Mouse (Mus musculus): ENCODE measurements around the gene Tex2. TPM values are rescaled to one million over a fixed set of nuclear protein-coding genes. Genes with fewer than 3 reads are reported as not detected.

Gene Tex2
- polyA plus RNA-seq, 1 experiment from 2014 or later: 14.4 TPM

- Histone ChIP-seq H3K4me1 (ENCODE audit: control insufficient read depth in 2 of 2, insufficient read depth in 2 of 2, low read length in 2 of 2) (peaks cover 8 to 12% of the 10 kb centered on the region in 2 experiments), H3K9ac (ENCODE audit: low read length) (no peak overlapping the region), H3K4me2 (ENCODE audit: low read length) (no peak overlapping the region), H3K36me3 (ENCODE audit: control insufficient read depth, insufficient read depth, low read length) (peaks cover 1% of the 10 kb centered on the region; the same call in 1 of the 2 replicates), H3K9me3 (ENCODE audit: control insufficient read depth, low read length) (no peaks in the 10 kb centered on the region), H3K27me3 (ENCODE audit: control insufficient read depth, insufficient read depth, low read length) (no peaks in the 10 kb centered on the region), H3K4me3 (ENCODE audit: control insufficient read depth in 1 of 2, insufficient read depth in 1 of 2, low read depth in 1 of 2, low read length in 2 of 2) (no peak overlapping the region), H3K27ac (replicated peaks in 1 of 2; ENCODE audit: control insufficient read depth in 1 of 2, insufficient read depth in 1 of 2, low read depth in 2 of 2, low read length in 2 of 2) (no peak overlapping the region)
- 79% methylated on average over 5 of the region's 5 CpGs for WGBS
- no peak for ATAC-seq (ENCODE audit: insufficient number of reproducible peaks, insufficient read depth, low FRiP score, low read depth)
Measured at GRCm38 (mm10) chr11:106461145-106461932, 151.9 kb downstream of the Tex2 start.

DNA sequence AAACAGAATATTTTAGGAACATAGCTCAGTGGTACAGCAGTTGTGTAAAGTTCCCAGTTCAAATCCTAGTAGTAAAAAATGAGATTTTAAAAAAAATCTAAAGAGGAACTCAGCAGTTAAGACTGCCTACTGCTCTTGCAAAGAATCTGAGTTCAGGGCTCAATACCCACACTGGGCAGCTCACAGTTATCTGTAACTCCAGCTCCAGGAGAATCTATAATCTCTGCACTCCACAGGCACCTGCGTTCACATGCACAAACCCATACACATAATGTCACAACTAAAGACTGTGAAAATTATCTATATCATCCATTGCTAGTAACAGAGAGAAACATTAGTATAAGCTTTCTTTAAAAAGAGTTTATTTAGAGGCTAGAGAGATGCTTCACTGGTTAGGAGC is 152.6 kb downstream of the Tex2 start:
- Histone ChIP-seq H3K4me3 (ENCODE audit: control insufficient read depth in 1 of 2, insufficient read depth in 1 of 2, low read depth in 1 of 2, low read length in 2 of 2) (no peak overlapping the region), H3K36me3 (ENCODE audit: control insufficient read depth, insufficient read depth, low read length) (peaks cover 4% of the 10 kb centered on the region; the same call in 1 of the 2 replicates), H3K27ac (replicated peaks in 1 of 2; ENCODE audit: control insufficient read depth in 1 of 2, insufficient read depth in 1 of 2, low read depth in 2 of 2, low read length in 2 of 2) (no peak overlapping the region), H3K4me1 (ENCODE audit: control insufficient read depth in 2 of 2, insufficient read depth in 2 of 2, low read length in 2 of 2) (peaks cover 8 to 12% of the 10 kb centered on the region in 2 experiments), H3K9me3 (ENCODE audit: control insufficient read depth, low read length) (no peaks in the 10 kb centered on the region), H3K9ac (ENCODE audit: low read length) (no peak overlapping the region), H3K4me2 (ENCODE audit: low read length) (no peak overlapping the region), H3K27me3 (ENCODE audit: control insufficient read depth, insufficient read depth, low read length) (no peaks in the 10 kb centered on the region)
- ATAC-seq (ENCODE audit: insufficient number of reproducible peaks, insufficient read depth, low FRiP score, low read depth): no peak
- 79% methylated on average over 1 of the region's 1 CpGs for WGBS

DNA sequence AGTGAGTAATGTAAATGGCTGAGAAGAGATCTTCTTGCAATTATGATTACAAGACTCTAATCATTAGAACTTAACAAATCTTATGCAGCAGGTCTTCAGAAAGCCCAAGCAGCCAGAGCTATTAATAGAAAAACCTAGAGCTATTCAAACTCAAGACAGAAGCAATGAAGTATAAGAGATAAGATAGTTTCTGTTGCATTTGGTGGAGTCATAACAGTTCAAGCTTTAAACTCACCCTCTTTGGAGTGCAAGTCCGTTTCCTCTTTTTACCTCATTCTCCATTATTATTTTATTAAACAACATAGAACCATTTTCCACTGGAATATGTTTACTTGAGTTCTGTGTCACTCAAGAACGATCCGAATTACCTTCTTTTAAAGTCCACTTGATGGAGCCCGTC is 154.7 kb downstream of the Tex2 start:
- peaks cover 4% of the 10 kb centered on the region; the same call in 1 of the 2 replicates for H3K36me3 ChIP-seq (ENCODE audit: control insufficient read depth, insufficient read depth, low read length)
- no peak overlapping the region for H3K9ac ChIP-seq (ENCODE audit: low read length)
- peaks cover 8 to 12% of the 10 kb centered on the region in 2 experiments for H3K4me1 ChIP-seq (ENCODE audit: control insufficient read depth in 2 of 2, insufficient read depth in 2 of 2, low read length in 2 of 2)
- no peak overlapping the region for H3K4me2 ChIP-seq (ENCODE audit: low read length)
- ATAC-seq (ENCODE audit: insufficient number of reproducible peaks, insufficient read depth, low FRiP score, low read depth): no peak
- H3K9me3 ChIP-seq (ENCODE audit: control insufficient read depth, low read length): no peaks in the 10 kb centered on the region
- H3K27ac ChIP-seq (replicated peaks in 1 of 2; ENCODE audit: control insufficient read depth in 1 of 2, insufficient read depth in 1 of 2, low read depth in 2 of 2, low read length in 2 of 2): no peak overlapping the region; a peak in 1 of 4 replicates
- no peaks in the 10 kb centered on the region for H3K27me3 ChIP-seq (ENCODE audit: control insufficient read depth, insufficient read depth, low read length)
- WGBS: 59% methylated on average over 4 of the region's 4 CpGs
- H3K4me3 ChIP-seq (ENCODE audit: control insufficient read depth in 1 of 2, insufficient read depth in 1 of 2, low read depth in 1 of 2, low read length in 2 of 2): no peak overlapping the region

Other genes with a start within 250 kb of the Tex2 start
- 0.35 TPM in 1 of 2 replicates, not detected in the other for gene Prr29, start 248.0 kb downstream of the Tex2 start, polyA plus RNA-seq (2014; fragmentation: Nextera tagmentation; extraction: Ambion mirVana)
- gene Icam2, start 225.3 kb downstream of the Tex2 start, polyA plus RNA-seq (2014; fragmentation: Nextera tagmentation; extraction: Ambion mirVana): 105 and 108 TPM in 2 replicates
- 4.8 and 6.8 TPM in 2 replicates for gene Ern1, start 125.6 kb downstream of the Tex2 start, polyA plus RNA-seq (2014; fragmentation: Nextera tagmentation; extraction: Ambion mirVana)
- 69.9 and 79.5 TPM in 2 replicates for gene Pecam1, start 137.2 kb upstream of the Tex2 start, polyA plus RNA-seq (2014; fragmentation: Nextera tagmentation; extraction: Ambion mirVana)
- 1.6 and 2.0 TPM in 2 replicates for gene Milr1, start 137.8 kb upstream of the Tex2 start, polyA plus RNA-seq (2014; fragmentation: Nextera tagmentation; extraction: Ambion mirVana)
- gene Polg2, start 166.1 kb upstream of the Tex2 start, polyA plus RNA-seq (2014; fragmentation: Nextera tagmentation; extraction: Ambion mirVana): 7.4 and 10.0 TPM in 2 replicates
- gene Ddx5, start 175.8 kb upstream of the Tex2 start, polyA plus RNA-seq (2014; fragmentation: Nextera tagmentation; extraction: Ambion mirVana): 232 and 251 TPM in 2 replicates
- 12.9 and 14.4 TPM in 2 replicates for gene Cep95, start 175.8 kb upstream of the Tex2 start, polyA plus RNA-seq (2014; fragmentation: Nextera tagmentation; extraction: Ambion mirVana)